Mouse (Mus musculus): Measurements from ENCODE around the gene Mrpl20.

Mrpl20 gene

DNA sequence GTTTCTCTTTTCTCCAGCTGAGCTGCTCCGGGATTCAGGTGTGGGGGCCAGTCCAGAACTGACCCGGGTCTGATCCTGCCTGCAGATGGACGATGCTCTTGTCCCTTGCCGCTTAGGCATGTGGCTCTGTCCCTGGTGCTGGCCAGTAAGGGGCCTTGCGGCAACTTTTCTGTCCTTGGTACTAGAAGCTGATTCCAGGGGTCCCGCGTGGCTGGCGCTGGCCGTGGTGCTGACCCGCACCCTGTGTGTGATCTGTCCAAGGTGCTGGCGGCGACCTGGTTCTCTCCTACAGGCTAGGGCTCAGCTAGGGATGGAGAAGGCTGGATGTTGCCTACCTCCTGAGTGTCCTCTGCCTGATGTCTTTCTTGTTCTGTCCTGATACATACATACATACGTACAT lies 56.6 kb downstream of the Mrpl20 start:
- no peak for DNase-seq

All from thymus, adult 18-20 months (tissue).